Mouse (Mus musculus): ENCODE results near the gene Cldn34d. TPM values are rescaled to one million over a fixed set of nuclear protein-coding genes. Genes with fewer than 3 reads are reported as not detected.

Cldn34d gene
- not detected in 2 replicates for polyA plus RNA-seq (2016; fragmentation: Nextera tagmentation; extraction: Ambion mirVana)

GRCm38 (mm10) chrX:76602824-76603223, at the start of gene Cldn34d:
Gene Cldn34d (minus strand): TSS chrX:76602924.
- Histone ChIP-seq H3K36me3 (no peaks in the 10 kb centered on the region), H3K27me3 (ENCODE audit: insufficient read depth, poor library complexity, severe bottlenecking) (no peaks in the 10 kb centered on the region), H3K9me3 (peaks cover 4% of the 10 kb centered on the region), H3K4me1 (no peaks in the 10 kb centered on the region), H3K4me3 (no peak within 1 kb of the TSS), H3K27ac (no peak within 1 kb of the TSS)
- DNase-seq (ENCODE audit: low spot score), result no peak
- 68% methylated on average over 1 of the region's 1 CpGs for WGBS

GRCm38 (mm10) chrX:76598459-76599206, 4.1 kb downstream of the Cldn34d start:
- H3K4me3 ChIP-seq, result no peak overlapping the region
- H3K9me3 ChIP-seq, result peaks cover 4% of the 10 kb centered on the region
- DNase-seq (ENCODE audit: low spot score), result peak; percentile 91
- H3K27ac ChIP-seq, result no peak overlapping the region
- no peaks in the 10 kb centered on the region for H3K27me3 ChIP-seq (ENCODE audit: insufficient read depth, poor library complexity, severe bottlenecking)
- no peaks in the 10 kb centered on the region for H3K36me3 ChIP-seq
- WGBS, result 52% methylated on average over 6 of the region's 6 CpGs
- H3K4me1 ChIP-seq, result no peaks in the 10 kb centered on the region

Other genes starting within 250 kb of the Cldn34d start
- gene Cldn34b4, start 209.6 kb downstream of the Cldn34d start, polyA plus RNA-seq (2016; fragmentation: Nextera tagmentation; extraction: Ambion mirVana), result not detected in 2 replicates